Mouse (Mus musculus) myocyte (in vitro differentiated cells): ENCODE measurements around the gene Dvl1.

Experiments used
- CEBPB ChIP-seq: IDR thresholded peaks from 2 replicates; pipeline ENCODE4 v1.6.1; 2011; ENCODE audit warnings: mild to moderate bottlenecking, moderate library complexity; ENCODE audit not compliant: poor library complexity, insufficient read depth, severe bottlenecking
- E2F4 ChIP-seq: IDR thresholded peaks from one replicate; pipeline ENCODE4 v1.6.1; 2011; ENCODE audit warnings: mild to moderate bottlenecking, control low read depth, moderate library complexity; ENCODE audit not compliant: insufficient read depth
- MAX ChIP-seq: IDR thresholded peaks from one replicate; pipeline ENCODE4 v1.6.1; 2011; ENCODE audit warnings: low read depth, mild to moderate bottlenecking, control low read depth
- MYOD1 ChIP-seq, 3 experiments: IDR thresholded peaks; one replicate each; pipeline ENCODE4 v1.6.1; 2011; ENCODE audit warnings: control low read depth in 2 of 3, low read depth in 2 of 3, mild to moderate bottlenecking in 2 of 3, moderate library complexity in 1 of 3; ENCODE audit not compliant: insufficient read length in 2 of 3, control insufficient read depth in 1 of 3
- POLR2A ChIP-seq: IDR thresholded peaks from one replicate; pipeline ENCODE4 v1.6.1; 2011; ENCODE audit warnings: low read depth, mild to moderate bottlenecking, control low read depth, moderate library complexity; ENCODE audit not compliant: insufficient read length
- POLR2AphosphoS2 ChIP-seq: IDR thresholded peaks from one replicate; pipeline ENCODE4 v1.6.1; 2011; ENCODE audit warnings: low read depth, control low read depth; ENCODE audit not compliant: insufficient read length
- SRF ChIP-seq: IDR thresholded peaks from one replicate; pipeline ENCODE4 v1.6.1; 2011; ENCODE audit warnings: low read depth; ENCODE audit not compliant: control insufficient read depth, insufficient read length
- TCF12 ChIP-seq: IDR thresholded peaks from one replicate; pipeline ENCODE4 v1.6.1; 2011; ENCODE audit warnings: mild to moderate bottlenecking, control low read depth; ENCODE audit not compliant: poor library complexity, insufficient read depth, severe bottlenecking

DNA sequence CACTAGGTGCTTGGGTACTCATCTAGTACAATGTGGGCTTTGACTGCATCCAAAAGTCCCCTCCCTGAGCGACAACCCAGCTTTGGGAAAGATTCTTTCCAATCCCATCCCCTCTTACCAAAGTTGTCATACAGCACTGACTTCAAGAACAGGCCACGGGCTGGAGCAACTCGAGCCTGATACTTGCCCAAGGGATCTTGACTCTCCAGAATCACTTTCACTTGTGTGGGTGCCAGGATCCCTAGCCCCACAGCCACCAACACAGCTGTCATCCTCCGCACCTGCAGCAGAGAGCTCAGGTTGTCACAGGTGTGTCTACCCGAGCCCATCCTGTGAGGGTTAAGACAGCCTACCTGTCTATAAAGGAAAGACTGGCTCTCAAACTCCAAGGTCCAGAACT lies 42.1 kb downstream of the Dvl1 start:
- TF ChIP-seq POLR2AphosphoS2 (no peak), CEBPB (no peak), POLR2A (no peak), E2F4 (no peak), TCF12 (no peak), MAX (no peak), MYOD1 (IDR thresholded peaks at IDR 0.05; ENCODE audit: control insufficient read depth in 1 of 3, insufficient read length in 2 of 3, low read depth in 2 of 3) (no peak), SRF (no peak)
